Mouse (Mus musculus) MEL (cell line): ENCODE measurements around the gene Lin7a. TPM values are rescaled to one million over a fixed set of nuclear protein-coding genes. Genes with fewer than 3 reads are reported as not detected.

Experiments
- DNase-seq: peaks from one replicate; pipeline ENCODE4 v3.0.0; 2011; ENCODE audit warnings: low read depth, low spot score
- H3K27ac ChIP-seq: 2 replicates; pipeline ENCODE4 v1.5.1; 2012; ENCODE audit warnings: low read depth, mild to moderate bottlenecking, control low read depth, low read length, moderate library complexity; ENCODE audit not compliant: control insufficient read depth
- H3K27me3 ChIP-seq, 2 experiments: fragments of 150-350 bp in 1 of 2; sonication (generic) in 1 of 2; 2 replicates each; pipeline ENCODE4 v1.6.1; 2012; ENCODE audit warnings: low read length in 2 of 2, mild to moderate bottlenecking in 2 of 2, improper control_type of control experiment in 1 of 2, moderate library complexity in 1 of 2; ENCODE audit not compliant: insufficient read depth in 2 of 2, control insufficient read depth in 1 of 2
- H3K36me3 ChIP-seq, 2 experiments: 2 replicates each; pipeline ENCODE4 v1.6.1; 2012 to 2014; ENCODE audit warnings: low read length in 2 of 2, improper control_type of control experiment in 1 of 2, inconsistent platforms in 1 of 2, mild to moderate bottlenecking in 1 of 2; ENCODE audit not compliant: insufficient read depth in 2 of 2, control insufficient read depth in 1 of 2
- H3K4me1 ChIP-seq, 2 experiments: fragments of 150-350 bp in 1 of 2; sonication (generic) in 1 of 2; 2 replicates each; pipeline ENCODE4 v1.6.1; 2012; ENCODE audit warnings: low read length in 2 of 2, improper control_type of control experiment in 1 of 2, mild to moderate bottlenecking in 1 of 2; ENCODE audit not compliant: insufficient read depth in 2 of 2, control insufficient read depth in 1 of 2
- H3K4me3 ChIP-seq, 2 experiments: fragments of 150-350 bp in 1 of 2; sonication (generic) in 1 of 2; 2 replicates each; pipeline ENCODE4 v1.5.1; 2012; ENCODE audit warnings: low read depth in 2 of 2, low read length in 2 of 2, mild to moderate bottlenecking in 2 of 2, moderate library complexity in 2 of 2, control low read depth in 1 of 2, improper control_type of control experiment in 1 of 2; ENCODE audit not compliant: control insufficient read depth in 1 of 2, insufficient read depth in 1 of 2
- H3K79me2 ChIP-seq: 2 replicates; pipeline ENCODE4 v1.6.1; 2012; ENCODE audit warnings: mild to moderate bottlenecking, low read length, moderate library complexity; ENCODE audit not compliant: control insufficient read depth, poor library complexity, insufficient read depth
- H3K9ac ChIP-seq: 2 replicates; pipeline ENCODE4 v1.6.1; 2012; ENCODE audit warnings: low read depth, mild to moderate bottlenecking, control low read depth, low read length, moderate library complexity; ENCODE audit not compliant: control insufficient read depth, poor library complexity, severe bottlenecking
- H3K9me3 ChIP-seq: fragments of 150-350 bp; sonication (generic); replicated peaks from 2 replicates; pipeline ENCODE4 v1.6.1; 2012; ENCODE audit warnings: mild to moderate bottlenecking, low read length, improper control_type of control experiment, moderate library complexity; ENCODE audit not compliant: insufficient read depth
- BHLHE40 ChIP-seq: IDR thresholded peaks from 2 replicates; pipeline ENCODE4 v1.6.1; 2012; ENCODE audit warnings: low read depth, mild to moderate bottlenecking, inconsistent platforms, low read length, improper control_type of control experiment, borderline replicate concordance
- CHD1 ChIP-seq: IDR thresholded peaks from 2 replicates; pipeline ENCODE4 v1.6.1; 2012; ENCODE audit warnings: low read depth, mild to moderate bottlenecking, inconsistent platforms, low read length, improper control_type of control experiment
- CTCF ChIP-seq, 3 experiments: IDR thresholded peaks in 2 of 3; conservative IDR thresholded peaks in 1 of 3; 2 replicates each; pipeline ENCODE4 v1.5.1; 2011 to 2012; ENCODE audit warnings: low read length in 3 of 3, low read depth in 2 of 3, mild to moderate bottlenecking in 2 of 3, improper control_type of control experiment in 1 of 3, inconsistent platforms in 1 of 3, mixed read lengths in 1 of 3, moderate library complexity in 1 of 3; ENCODE audit not compliant: control insufficient read depth in 1 of 3, insufficient read depth in 1 of 3, poor library complexity in 1 of 3, severe bottlenecking in 1 of 3
- ELF1 ChIP-seq: IDR thresholded peaks from 2 replicates; pipeline ENCODE4 v1.6.1; 2014; ENCODE audit warnings: low read depth, mild to moderate bottlenecking, inconsistent platforms, low read length, improper control_type of control experiment, moderate library complexity
- ETS1 ChIP-seq: IDR thresholded peaks from 2 replicates; pipeline ENCODE4 v1.6.1; 2012; ENCODE audit warnings: low read depth, mild to moderate bottlenecking, inconsistent platforms, low read length, improper control_type of control experiment, moderate library complexity
- GABPA ChIP-seq: IDR thresholded peaks from 2 replicates; pipeline ENCODE4 v1.6.1; 2012; ENCODE audit warnings: low read depth, mild to moderate bottlenecking, inconsistent platforms, low read length, improper control_type of control experiment, moderate library complexity
- MAX ChIP-seq: IDR thresholded peaks from 2 replicates; pipeline ENCODE4 v1.6.1; 2011; ENCODE audit warnings: low read length, improper control_type of control experiment
- MAZ ChIP-seq: IDR thresholded peaks from 2 replicates; pipeline ENCODE4 v1.6.1; 2012; ENCODE audit warnings: low read depth, mild to moderate bottlenecking, inconsistent platforms, low read length, improper control_type of control experiment
- MEF2A ChIP-seq: IDR thresholded peaks from 2 replicates; pipeline ENCODE4 v1.6.1; 2014; ENCODE audit warnings: low read depth, mild to moderate bottlenecking, inconsistent platforms, low read length, improper control_type of control experiment; ENCODE audit not compliant: poor library complexity, insufficient replicate concordance, severe bottlenecking; ENCODE audit errors: extremely low read depth
- MXI1 ChIP-seq: IDR thresholded peaks from 2 replicates; pipeline ENCODE4 v1.6.1; 2011; ENCODE audit warnings: mild to moderate bottlenecking, low read depth, low read length, improper control_type of control experiment
- NRF1 ChIP-seq: IDR thresholded peaks from 2 replicates; pipeline ENCODE4 v1.6.1; 2014; ENCODE audit warnings: low read depth, mild to moderate bottlenecking, inconsistent platforms, low read length, improper control_type of control experiment, moderate library complexity; ENCODE audit not compliant: poor library complexity, insufficient read depth, severe bottlenecking
- POLR2A ChIP-seq, 2 experiments: IDR thresholded peaks; 2 replicates each; pipeline ENCODE4 v1.6.1; 2011 to 2012; ENCODE audit warnings: low read length in 2 of 2, mild to moderate bottlenecking in 2 of 2, control low read depth in 1 of 2, improper control_type of control experiment in 1 of 2, low read depth in 1 of 2, moderate library complexity in 1 of 2; ENCODE audit not compliant: control insufficient read depth in 1 of 2, insufficient read depth in 1 of 2, poor library complexity in 1 of 2
- POLR2AphosphoS2 ChIP-seq: IDR thresholded peaks from 2 replicates; pipeline ENCODE4 v1.6.1; 2011; ENCODE audit warnings: low read length, improper control_type of control experiment
- RAD21 ChIP-seq: IDR thresholded peaks from 2 replicates; pipeline ENCODE4 v1.6.1; 2011; ENCODE audit warnings: mild to moderate bottlenecking, low read depth, low read length, improper control_type of control experiment
- RCOR1 ChIP-seq: IDR thresholded peaks from 2 replicates; pipeline ENCODE4 v1.6.1; 2012; ENCODE audit warnings: low read depth, mild to moderate bottlenecking, inconsistent platforms, low read length, improper control_type of control experiment
- SIN3A ChIP-seq: IDR thresholded peaks from 2 replicates; pipeline ENCODE4 v1.6.1; 2012; ENCODE audit warnings: low read length, improper control_type of control experiment, inconsistent platforms
- SMC3 ChIP-seq: IDR thresholded peaks from 2 replicates; pipeline ENCODE4 v1.6.1; 2011; ENCODE audit warnings: low read depth, low read length, improper control_type of control experiment
- TBP ChIP-seq: IDR thresholded peaks from 2 replicates; pipeline ENCODE4 v1.8.0; 2011; ENCODE audit warnings: low read depth, low read length, improper control_type of control experiment
- TCF12 ChIP-seq: IDR thresholded peaks from 2 replicates; pipeline ENCODE4 v1.6.1; 2014; ENCODE audit warnings: low read depth, mild to moderate bottlenecking, inconsistent platforms, low read length, improper control_type of control experiment, moderate library complexity
- USF2 ChIP-seq, 2 experiments: IDR thresholded peaks; 2 replicates each; pipeline ENCODE4 v1.6.1; 2011 to 2012; ENCODE audit warnings: improper control_type of control experiment in 2 of 2, low read length in 2 of 2, borderline replicate concordance in 1 of 2, inconsistent platforms in 1 of 2, low read depth in 1 of 2, mild to moderate bottlenecking in 1 of 2; ENCODE audit not compliant: insufficient read depth in 1 of 2
- ZKSCAN1 ChIP-seq: IDR thresholded peaks from 2 replicates; pipeline ENCODE4 v1.6.1; 2012; ENCODE audit warnings: low read depth, mild to moderate bottlenecking, inconsistent platforms, low read length, improper control_type of control experiment, moderate library complexity
- polyA plus RNA-seq, 2 experiments: library from polyadenylated mRNA; stranded (reverse) in 1 of 2; unstranded in 1 of 2; fragments of >175 nt in 1 of 2; fragments of >200 nt in 1 of 2; gene quantifications; 2 replicates each; pipeline versions ENCODE4 v1.2.1 to v1.2.4; 2012; ENCODE audit warnings: low replicate concordance in 2 of 2, low read depth in 1 of 2; ENCODE audit not compliant: insufficient read length in 2 of 2, insufficient read depth in 1 of 2, missing spikeins in 1 of 2
- total RNA-seq: library from RNA; depleted of rRNA; stranded (reverse); fragments of 300-350 nt; gene quantifications from 2 replicates; pipeline ENCODE4 v1.2.3, GENCODE M21; 2012

Gene Lin7a
- total and polyA plus RNA-seq, 3 experiments, result not detected

- Histone ChIP-seq H3K27ac (no peak overlapping the region), H3K36me3 (no peaks in the 10 kb centered on the region), H3K9ac (no peak overlapping the region), H3K4me3 (no peak overlapping the region), H3K27me3 (no peaks in the 10 kb centered on the region), H3K9me3 (no peaks in the 10 kb centered on the region), H3K79me2 (no peaks in the 10 kb centered on the region), H3K4me1 (no peaks in the 10 kb centered on the region)
- no peak for DNase-seq
- no peak for TF ChIP-seq MXI1
- no peak for TF ChIP-seq MEF2A
- TF ChIP-seq RCOR1, result no peak
- no peak for TF ChIP-seq RAD21
- no peak for TF ChIP-seq TBP
- TF ChIP-seq POLR2AphosphoS2, result no peak
- no peak for TF ChIP-seq ZKSCAN1
- no peak for TF ChIP-seq MAZ
- TF ChIP-seq ELF1, result no peak
- TF ChIP-seq MAX, result no peak
- TF ChIP-seq USF2 (IDR thresholded peaks at IDR 0.05; ENCODE audit: borderline replicate concordance in 1 of 2, insufficient read depth in 1 of 2, low read depth in 1 of 2, low read length in 2 of 2), result no peak
Measured at GRCm38 (mm10) chr10:107230081-107230850, 41.2 kb upstream of the Lin7a start.

GRCm38 (mm10) chr10:107230851-107231130 lies 40.7 kb upstream of the Lin7a start:
- no peaks in the 10 kb centered on the region for H3K4me1 ChIP-seq
- no peaks in the 10 kb centered on the region for H3K79me2 ChIP-seq
- DNase-seq, result no peak
- no peak overlapping the region for H3K27ac ChIP-seq
- no peaks in the 10 kb centered on the region for H3K36me3 ChIP-seq
- TF ChIP-seq SIN3A, result no peak
- TF ChIP-seq POLR2A (IDR thresholded peaks at IDR 0.05; ENCODE audit: control insufficient read depth in 1 of 2, insufficient read depth in 1 of 2, low read depth in 1 of 2, low read length in 2 of 2, poor library complexity in 1 of 2), result no peak
- TF ChIP-seq NRF1, result no peak
- TF ChIP-seq SMC3, result no peak
- TF ChIP-seq TCF12, result no peak
- no peak for TF ChIP-seq POLR2AphosphoS2
- no peak for TF ChIP-seq GABPA
- no peak for TF ChIP-seq CTCF (IDR thresholded peaks at IDR 0.05 in 2 of 3, conservative IDR thresholded peaks at IDR 0.05 in 1 of 3; ENCODE audit: control insufficient read depth in 1 of 3, insufficient read depth in 1 of 3, low read depth in 2 of 3, low read length in 3 of 3, poor library complexity in 1 of 3, severe bottlenecking in 1 of 3)
- no peak for TF ChIP-seq BHLHE40
- no peak for TF ChIP-seq USF2 (IDR thresholded peaks at IDR 0.05; ENCODE audit: borderline replicate concordance in 1 of 2, insufficient read depth in 1 of 2, low read depth in 1 of 2, low read length in 2 of 2)
- no peak for TF ChIP-seq CHD1
- no peak for TF ChIP-seq ELF1
- TF ChIP-seq ETS1, result no peak
- TF ChIP-seq RCOR1, result no peak
- no peaks in the 10 kb centered on the region for H3K9me3 ChIP-seq
- no peak overlapping the region for H3K9ac ChIP-seq
- no peaks in the 10 kb centered on the region for H3K27me3 ChIP-seq
- H3K4me3 ChIP-seq, result no peak overlapping the region
